Mouse (Mus musculus) lung, postnatal 0 days (tissue): ENCODE measurements at regions not wholly inside any gene's neighbourhood (a gene's known extent, or its start where the extent isn't known, plus 50 kb on each side); places are given as distances from the start of the nearest gene placed in this dataset.

Experiments
- ATAC-seq: fragments of 200-750 bp; cut with Nextera tagmentation; 2 replicates; pipeline ENCODE4 v1.8.0; 2017; ENCODE audit warnings: moderate library complexity
- DNase-seq: peaks from one replicate; pipeline ENCODE4 v3.0.0-alpha.2; 2016; ENCODE audit warnings: low spot score
- H3K27ac ChIP-seq: fragments of 300-500 bp; sonication (generic); 2 replicates; pipeline ENCODE4 v1.5.1; 2014; ENCODE audit warnings: antibody characterized with exemption, mild to moderate bottlenecking, low read length, mixed read lengths
- H3K27me3 ChIP-seq: fragments of 300-500 bp; sonication (generic); replicated peaks from 2 replicates; pipeline ENCODE4 v1.6.1; 2014; ENCODE audit warnings: low read length, mixed read lengths; ENCODE audit not compliant: insufficient read depth
- H3K36me3 ChIP-seq: fragments of 300-500 bp; sonication (generic); 2 replicates; pipeline ENCODE4 v1.6.1; 2014; ENCODE audit warnings: low read length, mixed read lengths; ENCODE audit not compliant: insufficient read depth
- H3K4me1 ChIP-seq: fragments of 300-500 bp; sonication (generic); 2 replicates; pipeline ENCODE4 v1.6.1; 2014; ENCODE audit warnings: antibody characterized with exemption, low read depth, low read length, mixed read lengths; ENCODE audit not compliant: insufficient read depth
- H3K4me2 ChIP-seq: fragments of 300-500 bp; sonication (generic); replicated peaks from 2 replicates; pipeline ENCODE4 v1.6.1; 2014; ENCODE audit warnings: low read depth, mild to moderate bottlenecking, low read length, moderate library complexity, mixed read lengths
- H3K4me3 ChIP-seq: fragments of 300-500 bp; sonication (generic); 2 replicates; pipeline ENCODE4 v1.5.1; 2014; ENCODE audit warnings: low read depth, low read length
- H3K9ac ChIP-seq: fragments of 300-500 bp; sonication (generic); replicated peaks from 2 replicates; pipeline ENCODE4 v1.6.1; 2014; ENCODE audit warnings: low read depth, mild to moderate bottlenecking
- H3K9me3 ChIP-seq: fragments of 300-500 bp; sonication (generic); 2 replicates; pipeline ENCODE4 v1.6.1; 2016; ENCODE audit warnings: low read length, mixed read lengths
- CTCF ChIP-seq: IDR thresholded peaks from 2 replicates; pipeline ENCODE4 v1.5.1; 2016; ENCODE audit warnings: antibody characterized with exemption, mild to moderate bottlenecking
- EP300 ChIP-seq: IDR thresholded peaks from 2 replicates; pipeline ENCODE4 v1.6.1; 2016; ENCODE audit warnings: antibody characterized with exemption, mild to moderate bottlenecking, control low read depth
- WGBS: fragments of 180-500 bp; shearing (Covaris S2); extraction: QIAGEN DNeasy Blood & Tissue Kit; methylation state at CpG from one replicate; pipeline ENCODE4 v1.1.7; 2014; 5-methylcytosine and 5-hydroxymethylcytosine counted together

DNA sequence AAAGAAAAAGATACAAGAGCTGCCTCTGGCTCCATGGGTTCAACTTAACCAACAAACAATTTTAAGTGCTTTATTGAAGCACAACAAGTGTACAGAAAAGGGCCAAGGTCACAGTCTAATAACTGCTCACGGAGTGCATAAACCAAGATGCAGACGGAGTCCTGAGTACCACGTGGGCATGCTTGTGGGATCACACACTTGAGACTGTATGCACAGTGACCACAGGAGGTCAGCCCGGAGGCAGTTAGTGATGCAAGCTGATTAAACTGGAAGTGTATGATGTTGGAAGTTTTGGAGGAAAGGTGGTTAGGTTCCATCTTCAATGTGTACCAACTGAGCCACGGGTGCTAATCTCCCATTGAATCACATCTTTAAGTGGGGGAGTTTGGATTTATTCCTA lies 146.9 kb downstream of the Gm815 start:
- H3K27me3 ChIP-seq = no peaks in the 10 kb centered on the region
- H3K4me1 ChIP-seq = peaks cover 6% of the 10 kb centered on the region; the same call in 1 of the 2 replicates
- H3K4me2 ChIP-seq = no peak overlapping the region
- DNase-seq (peak; percentile 78), ATAC-seq (peak; percentile 85)
- H3K4me3 ChIP-seq = no peak overlapping the region
- no peak overlapping the region for H3K27ac ChIP-seq
- H3K9ac ChIP-seq = no peak overlapping the region
- TF ChIP-seq EP300 (no peak), CTCF (peak; percentile 68)
- H3K36me3 ChIP-seq = no peaks in the 10 kb centered on the region
- no peaks in the 10 kb centered on the region for H3K9me3 ChIP-seq
- 41% methylated on average over 5 of the region's 5 CpGs for WGBS

DNA sequence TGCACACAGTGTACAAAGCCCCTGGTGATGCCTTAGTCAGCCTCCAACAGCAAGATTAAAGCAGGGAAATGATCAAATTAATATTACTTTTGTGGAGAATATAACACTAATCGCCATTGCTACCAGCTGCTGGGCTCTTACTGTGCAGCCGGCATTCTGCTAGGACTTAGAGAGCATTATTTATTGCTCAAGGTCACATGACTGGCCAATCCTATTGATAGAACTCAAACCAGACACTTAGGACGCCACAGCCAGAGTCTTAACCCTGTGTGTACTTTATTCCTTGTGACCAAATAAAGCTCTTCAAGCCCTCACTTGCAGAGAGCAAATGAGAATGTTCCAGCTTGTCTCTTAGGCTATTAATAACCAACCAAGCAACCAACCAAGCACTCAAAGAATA lies 152.6 kb downstream of the Gm815 start:
- peak; percentile 40 for DNase-seq
- Histone ChIP-seq H3K9me3 (no peaks in the 10 kb centered on the region), H3K27ac (no peak overlapping the region), H3K9ac (no peak overlapping the region), H3K4me1 (no peaks in the 10 kb centered on the region), H3K36me3 (no peaks in the 10 kb centered on the region), H3K27me3 (no peaks in the 10 kb centered on the region), H3K4me3 (no peak overlapping the region), H3K4me2 (no peak overlapping the region)
- ATAC-seq = peak; percentile 60
- TF ChIP-seq CTCF = no peak
- no peak for TF ChIP-seq EP300
- WGBS = 35% methylated on average over 3 of the region's 3 CpGs

DNA sequence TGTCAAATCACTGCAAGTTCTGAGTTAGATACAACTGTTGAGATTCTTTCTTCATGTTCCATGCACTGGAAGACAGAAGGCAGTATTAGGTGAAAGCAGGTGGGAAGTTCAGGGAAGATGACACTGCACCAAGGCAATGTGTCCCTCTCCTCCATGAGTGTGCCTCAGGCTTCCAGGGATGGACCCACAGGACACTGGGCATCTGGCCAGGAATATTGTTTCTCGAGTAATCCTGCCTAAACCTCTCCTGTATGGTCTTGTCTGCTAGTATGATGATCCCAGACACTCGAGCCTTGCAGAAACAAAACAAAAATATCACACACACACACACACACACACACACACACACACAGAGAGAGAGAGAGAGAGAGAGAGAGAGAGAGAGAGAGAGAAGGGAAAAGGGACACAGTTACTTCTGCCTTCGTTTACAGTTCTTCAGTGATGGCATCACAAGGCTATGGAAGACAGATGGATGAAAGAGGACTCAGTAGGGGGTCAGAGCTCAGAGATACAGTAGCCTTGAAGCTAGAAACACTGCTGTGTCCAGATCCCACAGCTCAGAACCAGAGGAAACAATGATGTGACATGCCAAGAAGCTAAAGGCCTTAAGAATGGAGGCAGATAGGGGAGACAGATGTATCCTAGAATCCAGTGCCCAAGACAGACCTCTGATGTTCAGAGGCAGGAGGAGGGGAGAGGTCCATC lies 154.8 kb downstream of the Gm815 start:
- Histone ChIP-seq H3K9me3 (no peaks in the 10 kb centered on the region), H3K9ac (no peak overlapping the region), H3K4me1 (no peaks in the 10 kb centered on the region), H3K4me2 (no peak overlapping the region), H3K4me3 (no peak overlapping the region), H3K36me3 (no peaks in the 10 kb centered on the region), H3K27me3 (no peaks in the 10 kb centered on the region), H3K27ac (no peak overlapping the region)
- no peak for TF ChIP-seq EP300
- no peak for TF ChIP-seq CTCF
- no peak for ATAC-seq
- WGBS = 41% methylated on average over 3 of the region's 3 CpGs
- no peak for DNase-seq

DNA sequence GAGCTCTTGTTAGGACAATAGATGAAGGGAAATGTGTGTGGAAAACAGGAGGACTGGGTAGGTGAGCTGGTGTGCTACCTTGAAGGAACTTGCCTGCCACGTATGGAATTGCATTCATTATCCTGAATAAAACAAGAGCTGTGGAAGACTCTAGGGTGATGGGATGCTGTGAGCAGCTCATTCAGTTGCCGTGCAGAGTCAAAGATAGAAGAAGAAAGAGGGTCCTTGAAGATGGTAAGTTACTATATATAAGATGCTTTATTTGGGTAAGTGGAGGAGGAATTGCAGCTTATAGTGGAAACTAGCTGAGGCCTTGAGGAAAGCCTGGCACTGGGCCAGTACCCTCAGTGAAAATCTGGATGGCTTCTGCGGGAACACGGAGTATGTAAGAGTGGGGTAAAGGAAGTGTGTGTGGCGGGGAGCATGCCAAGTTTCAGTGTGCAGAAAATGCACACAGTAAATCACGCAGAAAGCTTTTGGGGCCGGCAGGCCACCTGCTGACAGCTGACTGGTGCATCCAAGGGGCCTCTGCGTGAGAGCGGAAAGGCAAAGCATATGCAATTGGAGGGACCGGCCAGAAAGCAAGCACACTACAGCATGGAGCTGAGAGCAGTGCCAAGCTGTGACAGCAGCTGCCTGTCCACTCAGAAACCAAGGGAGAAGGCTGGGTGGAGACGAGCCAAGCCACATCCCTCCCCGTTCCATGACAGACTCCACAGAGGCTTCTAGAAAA lies 149.7 kb upstream of the Vldlr start:
- peak; percentile 26; the same call in 1 of the 2 replicates for TF ChIP-seq EP300
- TF ChIP-seq CTCF = no peak
- Histone ChIP-seq H3K4me2 (peak overlapping the region; percentile 33), H3K4me3 (no peak overlapping the region), H3K36me3 (no peaks in the 10 kb centered on the region), H3K9ac (no peak overlapping the region), H3K4me1 (peaks cover 4% of the 10 kb centered on the region; the same call in 1 of the 2 replicates), H3K27me3 (no peaks in the 10 kb centered on the region), H3K9me3 (no peaks in the 10 kb centered on the region), H3K27ac (peak overlapping the region; percentile 6; the same call in 1 of the 2 replicates)
- 18% methylated on average over 12 of the region's 12 CpGs for WGBS
- DNase-seq = peak; percentile 91
- ATAC-seq = peak; percentile 94

- Histone ChIP-seq H3K27ac (no peak overlapping the region), H3K27me3 (no peaks in the 10 kb centered on the region), H3K36me3 (no peaks in the 10 kb centered on the region), H3K9me3 (no peaks in the 10 kb centered on the region), H3K4me3 (no peak overlapping the region), H3K4me1 (no peaks in the 10 kb centered on the region), H3K4me2 (no peak overlapping the region), H3K9ac (no peak overlapping the region)
- DNase-seq (no peak), ATAC-seq (no peak)
- WGBS = 53% methylated on average over 3 of the region's 3 CpGs
- no peak for TF ChIP-seq EP300
- TF ChIP-seq CTCF = no peak; the same call in 1 of the 2 replicates
Measured at GRCm38 (mm10) chr19:27073281-27073680, 143.0 kb upstream of the Vldlr start.

GRCm38 (mm10) chr19:27075019-27075418 lies 141.3 kb upstream of the Vldlr start:
- Histone ChIP-seq H3K9ac (no peak overlapping the region), H3K4me2 (no peak overlapping the region), H3K36me3 (no peaks in the 10 kb centered on the region), H3K9me3 (no peaks in the 10 kb centered on the region), H3K4me1 (no peaks in the 10 kb centered on the region), H3K4me3 (no peak overlapping the region), H3K27me3 (no peaks in the 10 kb centered on the region), H3K27ac (no peak overlapping the region)
- TF ChIP-seq CTCF (no peak), EP300 (no peak)
- no peak for DNase-seq
- WGBS = 78% methylated on average over 5 of the region's 5 CpGs
- no peak for ATAC-seq
